Mouse (Mus musculus) CH12.LX (cell line): ENCODE data around the gene Spdef. TPM values are rescaled to one million over a fixed set of nuclear protein-coding genes. Genes with fewer than 3 reads are reported as not detected.

Experiments
- DNase-seq: peaks from one replicate; pipeline ENCODE4 v3.0.0-alpha.2; 2013; ENCODE audit errors: extremely low read depth
- H3K27ac ChIP-seq: 2 replicates; pipeline ENCODE4 v1.5.1; 2012; ENCODE audit warnings: low read depth, mild to moderate bottlenecking, control low read depth, moderate library complexity; ENCODE audit not compliant: insufficient read depth
- H3K27me3 ChIP-seq: replicated peaks from 2 replicates; pipeline ENCODE3; 2012; ENCODE audit warnings: inconsistent platforms
- H3K36me3 ChIP-seq, 2 experiments: replicated peaks in 1 of 2; 2 replicates each; pipeline versions ENCODE3 to v1.6.1; 2012; ENCODE audit warnings: inconsistent platforms in 1 of 2, low read length in 1 of 2, mild to moderate bottlenecking in 1 of 2, mixed read lengths in 1 of 2, moderate library complexity in 1 of 2; ENCODE audit not compliant: control insufficient read depth in 1 of 2, insufficient read depth in 1 of 2
- H3K4me1 ChIP-seq, 2 experiments: 2 replicates each; pipeline ENCODE4 v1.6.1; 2012; ENCODE audit warnings: inconsistent platforms in 1 of 2, moderate library complexity in 1 of 2; ENCODE audit not compliant: insufficient read depth in 2 of 2, control insufficient read depth in 1 of 2
- H3K4me2 ChIP-seq: 2 replicates; pipeline ENCODE4 v1.6.1; 2012; ENCODE audit warnings: low read depth, mild to moderate bottlenecking, control low read depth; ENCODE audit not compliant: poor library complexity, insufficient read depth, severe bottlenecking
- H3K4me3 ChIP-seq, 3 experiments: fragments of 150-350 bp in 1 of 3; sonication (generic) in 1 of 3; replicated peaks in 1 of 3; 2 replicates each; pipeline versions ENCODE3 to v1.5.1; 2011 to 2012; ENCODE audit warnings: low read depth in 2 of 3, low read length in 2 of 3, mild to moderate bottlenecking in 2 of 3, moderate library complexity in 2 of 3, control low read depth in 1 of 3, improper control_type of control experiment in 1 of 3, inconsistent platforms in 1 of 3, mixed read lengths in 1 of 3; ENCODE audit not compliant: poor library complexity in 1 of 3
- H3K79me2 ChIP-seq: replicated peaks from 2 replicates; pipeline ENCODE4 v1.6.1; 2012; ENCODE audit warnings: mild to moderate bottlenecking, moderate library complexity; ENCODE audit not compliant: control insufficient read depth, poor library complexity, insufficient read depth, severe bottlenecking; ENCODE audit errors: extremely low read depth
- H3K9ac ChIP-seq: 2 replicates; pipeline ENCODE4 v1.6.1; 2012; ENCODE audit warnings: low read depth, mild to moderate bottlenecking, control low read depth, moderate library complexity; ENCODE audit not compliant: insufficient read depth
- H3K9me3 ChIP-seq: replicated peaks from 2 replicates; pipeline ENCODE3; 2012; ENCODE audit warnings: low read length, inconsistent platforms, mixed read lengths
- BHLHE40 ChIP-seq: IDR thresholded peaks from 2 replicates; pipeline ENCODE4 v1.6.1; 2011; ENCODE audit warnings: mild to moderate bottlenecking, low read depth, low read length, improper control_type of control experiment
- CHD2 ChIP-seq: IDR thresholded peaks from 2 replicates; pipeline ENCODE4 v1.6.1; 2011; ENCODE audit warnings: low read length, improper control_type of control experiment
- CTCF ChIP-seq, 2 experiments: IDR thresholded peaks in 1 of 2; conservative IDR thresholded peaks in 1 of 2; 2 replicates each; pipeline ENCODE4 v1.5.1; 2011 to 2012; ENCODE audit warnings: low read depth in 2 of 2, low read length in 2 of 2, improper control_type of control experiment in 1 of 2, inconsistent platforms in 1 of 2, mild to moderate bottlenecking in 1 of 2, moderate library complexity in 1 of 2
- E2F4 ChIP-seq: IDR thresholded peaks from 2 replicates; pipeline ENCODE4 v1.6.1; 2011; ENCODE audit warnings: low read depth, low read length, improper control_type of control experiment; ENCODE audit not compliant: insufficient replicate concordance
- GABPA ChIP-seq: IDR thresholded peaks from 2 replicates; pipeline ENCODE4 v1.6.1; 2012; ENCODE audit warnings: low read depth, low read length, improper control_type of control experiment, inconsistent platforms; ENCODE audit not compliant: insufficient replicate concordance
- HCFC1 ChIP-seq: IDR thresholded peaks from 2 replicates; pipeline ENCODE4 v1.6.1; 2012; ENCODE audit warnings: low read depth, mild to moderate bottlenecking, inconsistent platforms, low read length, improper control_type of control experiment
- IRF4 ChIP-seq: IDR thresholded peaks from 2 replicates; pipeline ENCODE4 v1.6.1; 2014; ENCODE audit warnings: low read depth, mild to moderate bottlenecking, inconsistent platforms, low read length, improper control_type of control experiment
- JUN ChIP-seq: IDR thresholded peaks from 2 replicates; pipeline ENCODE4 v1.6.1; 2011; ENCODE audit warnings: low read depth, mild to moderate bottlenecking, low read length, improper control_type of control experiment, moderate library complexity; ENCODE audit not compliant: insufficient read depth
- MAFK ChIP-seq: IDR thresholded peaks from 2 replicates; pipeline ENCODE4 v1.6.1; 2011; ENCODE audit warnings: low read length, improper control_type of control experiment; ENCODE audit not compliant: insufficient replicate concordance
- MEF2A ChIP-seq: IDR thresholded peaks from 2 replicates; pipeline ENCODE4 v1.6.1; 2014; ENCODE audit warnings: low read depth, mild to moderate bottlenecking, inconsistent platforms, low read length, improper control_type of control experiment, borderline replicate concordance
- MXI1 ChIP-seq: IDR thresholded peaks from 2 replicates; pipeline ENCODE4 v1.6.1; 2011; ENCODE audit warnings: mild to moderate bottlenecking, low read depth, low read length, improper control_type of control experiment
- NELFE ChIP-seq: IDR thresholded peaks from 2 replicates; pipeline ENCODE4 v1.6.1; 2011; ENCODE audit warnings: low read depth, low read length, improper control_type of control experiment
- NRF1 ChIP-seq: IDR thresholded peaks from 2 replicates; pipeline ENCODE4 v1.6.1; 2014; ENCODE audit warnings: low read depth, mild to moderate bottlenecking, inconsistent platforms, low read length, improper control_type of control experiment, moderate library complexity
- PAX5 ChIP-seq: IDR thresholded peaks from 2 replicates; pipeline ENCODE4 v1.6.1; 2012; ENCODE audit warnings: low read length, inconsistent platforms, mixed read lengths
- POLR2AphosphoS2 ChIP-seq: IDR thresholded peaks from 2 replicates; pipeline ENCODE4 v1.6.1; 2011; ENCODE audit warnings: low read depth, low read length, improper control_type of control experiment
- RAD21 ChIP-seq: IDR thresholded peaks from 2 replicates; pipeline ENCODE4 v1.6.1; 2011; ENCODE audit warnings: low read depth, mild to moderate bottlenecking, low read length, improper control_type of control experiment, moderate library complexity
- RCOR1 ChIP-seq: conservative IDR thresholded peaks from 2 replicates; pipeline ENCODE4 v1.6.1; 2012; ENCODE audit warnings: low read depth, mild to moderate bottlenecking, inconsistent platforms, low read length, improper control_type of control experiment
- SMC3 ChIP-seq: IDR thresholded peaks from 2 replicates; pipeline ENCODE4 v1.6.1; 2011; ENCODE audit warnings: low read depth, low read length, improper control_type of control experiment
- TCF12 ChIP-seq: IDR thresholded peaks from 2 replicates; pipeline ENCODE4 v1.6.1; 2014; ENCODE audit warnings: low read depth, mild to moderate bottlenecking, inconsistent platforms, low read length, improper control_type of control experiment
- ZC3H11A ChIP-seq: IDR thresholded peaks from 2 replicates; pipeline ENCODE4 v1.6.1; 2012; ENCODE audit warnings: low read depth, mild to moderate bottlenecking, inconsistent platforms, low read length, improper control_type of control experiment
- ZKSCAN1 ChIP-seq: IDR thresholded peaks from 2 replicates; pipeline ENCODE4 v1.6.1; 2012; ENCODE audit warnings: low read depth, inconsistent platforms, low read length, improper control_type of control experiment, borderline replicate concordance
- dilution Hi-C: fragments of 300-500 bp; cut with MboI; formaldehyde crosslinking; loops from 2 replicates; pipeline ENCODE4 v1.14.3; 2020; ENCODE audit warnings: low sequenced_read_pairs; ENCODE audit not compliant: extremely low pct_unique_long_range_greater_than_20kb, extremely low pct_ligation_motif_present
- in situ Hi-C: fragments of 300-500 bp; cut with MboI; formaldehyde crosslinking; loops from 3 replicates; pipeline ENCODE4 v1.14.3; 2019; ENCODE audit warnings: low sequenced_read_pairs, low pct_ligation_motif_present, low pct_unique_long_range_greater_than_20kb, mixed read lengths
- polyA plus RNA-seq: library from polyadenylated mRNA; unstranded; fragments of >175 nt; gene quantifications from 2 replicates; pipeline ENCODE4 v1.2.1, GENCODE M21; 2012; ENCODE audit warnings: low read depth; ENCODE audit not compliant: insufficient read length
- total RNA-seq, 2 experiments: library from RNA; depleted of rRNA; stranded (reverse); fragments of 300-350 nt in 1 of 2; fragments of >200 nt in 1 of 2; gene quantifications; 2 replicates each; pipeline ENCODE4 v1.2.3; 2012 to 2014

Spdef gene
- total and polyA plus RNA-seq, 3 experiments = not detected

DNA sequence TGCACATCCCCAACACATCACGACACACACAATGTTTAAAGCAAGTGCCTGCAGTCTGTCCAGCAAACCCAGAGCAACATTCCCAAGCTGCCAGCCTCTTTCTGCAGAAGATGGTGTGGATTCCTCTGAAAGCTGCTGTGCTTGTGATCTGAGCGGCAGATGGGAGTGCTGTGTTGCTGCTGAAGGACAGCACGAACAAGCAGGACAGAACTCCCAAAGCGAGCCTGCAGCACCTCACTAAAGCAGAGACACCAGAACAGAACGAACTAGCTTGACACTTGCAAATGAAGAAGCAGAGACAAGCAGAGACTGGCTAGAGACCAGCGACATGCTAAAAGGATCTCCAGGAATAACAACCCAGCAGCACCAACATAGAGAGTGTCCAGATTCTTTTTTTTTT lies 42.9 kb upstream of the Spdef start:
- DNase-seq = no peak

DNA sequence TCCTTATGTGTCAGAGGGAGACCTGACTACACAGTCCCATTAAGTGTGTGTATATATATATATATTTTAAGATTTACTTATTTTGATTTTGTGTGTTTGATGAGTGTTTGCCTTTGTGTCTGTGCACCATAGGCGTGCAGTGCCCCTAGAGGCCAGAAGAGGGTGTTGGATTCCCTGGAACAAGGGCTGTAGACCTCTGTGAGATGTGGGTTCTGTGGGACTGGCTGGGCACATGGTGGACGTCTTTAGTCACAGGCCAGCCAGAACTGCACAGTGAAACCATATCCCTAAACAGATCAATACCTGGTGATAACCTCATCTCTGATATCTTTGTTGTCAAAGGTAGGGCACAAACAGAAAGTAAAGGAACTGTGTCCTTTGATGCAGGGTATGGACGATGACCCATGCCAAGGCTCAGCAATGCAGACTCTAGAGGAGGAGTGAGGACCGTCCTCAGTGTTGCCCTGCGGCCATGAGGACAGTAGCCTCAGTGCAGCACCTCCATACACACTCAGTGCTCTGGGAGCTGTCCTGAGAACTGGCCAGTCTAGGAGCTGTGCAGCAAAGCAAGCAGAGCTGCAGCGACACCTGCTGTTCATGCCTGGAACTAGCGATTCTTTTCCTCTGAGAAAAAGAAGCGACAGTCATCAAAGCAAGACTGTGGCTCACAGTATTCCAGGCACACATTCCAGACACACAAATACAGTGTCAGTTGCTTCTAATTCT lies 40.2 kb upstream of the Spdef start:
- peaks cover 41 to 93% of the 10 kb centered on the region in 2 experiments for H3K36me3 ChIP-seq
- DNase-seq = peak; percentile 45

More for the DNA sequence above, 42.9 kb upstream of the Spdef start:
- dilution Hi-C loops = no loop called here
- peaks cover 34 to 94% of the 10 kb centered on the region in 2 experiments for H3K36me3 ChIP-seq
- no peaks in the 10 kb centered on the region for H3K4me1 ChIP-seq
- H3K4me3 ChIP-seq = no peak overlapping the region
- H3K27ac ChIP-seq = no peak overlapping the region
- no peak overlapping the region for H3K9ac ChIP-seq
- no peak overlapping the region for H3K4me2 ChIP-seq
- H3K79me2 ChIP-seq = no peaks in the 10 kb centered on the region
- in situ Hi-C loops = no loop called here
- no peaks in the 10 kb centered on the region for H3K27me3 ChIP-seq
- TF ChIP-seq HCFC1 (no peak), NRF1 (no peak), JUN (no peak), PAX5 (no peak), ZKSCAN1 (no peak), RCOR1 (no peak), CHD2 (no peak), MEF2A (no peak), MAFK (no peak), RAD21 (no peak), NELFE (no peak), MXI1 (no peak), POLR2AphosphoS2 (no peak), GABPA (no peak), ZC3H11A (no peak), TCF12 (no peak), E2F4 (no peak), BHLHE40 (no peak)
- peaks cover 11% of the 10 kb centered on the region for H3K9me3 ChIP-seq

More for the DNA sequence above, 40.2 kb upstream of the Spdef start:
- H3K4me1 ChIP-seq = no peaks in the 10 kb centered on the region
- in situ Hi-C loops = loop anchor here (10.0 kb wide), 1 partner anchor 124 kb away; no protein-coding TSS in a partner anchor
- peaks cover 25% of the 10 kb centered on the region for H3K9me3 ChIP-seq
- H3K27me3 ChIP-seq = no peaks in the 10 kb centered on the region
- no peak overlapping the region for H3K4me3 ChIP-seq
- peak; percentile 49 for TF ChIP-seq RAD21
- TF ChIP-seq CTCF (conservative IDR thresholded peaks at IDR 0.05 in 1 of 2, IDR thresholded peaks at IDR 0.05 in 1 of 2; ENCODE audit: low read depth in 2 of 2, low read length in 2 of 2) = peak; percentile 54 to 62; a peak in 3 of 4 replicates
- TF ChIP-seq IRF4 = no peak
- peak; percentile 53 for TF ChIP-seq SMC3
- TF ChIP-seq, all 38 proteins: peak for 3
- dilution Hi-C loops = no loop called here
- Histone ChIP-seq H3K27ac (no peak overlapping the region), H3K4me2 (no peak overlapping the region), H3K9ac (no peak overlapping the region), H3K79me2 (no peaks in the 10 kb centered on the region)
